Mouse (Mus musculus): ENCODE data around the gene Sult1c2. TPM values are rescaled to one million over a fixed set of nuclear protein-coding genes. Genes with fewer than 3 reads are reported as not detected.
"Not testable (repeated sequence)": the region's sequence is repeated elsewhere in the genome, so short reads cannot be mapped to it uniquely, and the experiment has no call there.

Gene Sult1c2
- polyA plus RNA-seq (2012; rRNA removed) = not detected in 2 replicates

DNA sequence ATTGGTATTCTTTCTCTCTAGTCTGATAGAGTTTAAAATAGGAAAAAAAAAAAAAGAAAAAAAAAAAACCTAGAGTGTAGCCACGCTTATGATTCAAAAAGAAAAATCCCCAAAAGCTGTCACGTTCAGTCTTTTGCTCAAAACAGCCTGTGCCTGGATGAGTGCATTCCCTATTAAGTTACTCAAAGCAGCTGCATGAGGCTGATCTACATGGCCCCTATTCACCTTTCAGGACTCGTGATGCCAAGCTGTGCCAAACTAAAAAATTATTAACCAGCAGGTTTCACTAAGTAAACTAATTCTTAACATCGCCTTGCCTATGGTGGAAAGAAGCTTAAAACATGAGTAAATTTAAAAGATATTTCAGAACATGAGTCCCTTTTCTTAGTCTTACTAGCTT is at the start of gene Sult1c2:
TSS of gene Sult1c2 (minus strand) at position 134 of the 400 bp plus-strand sequence.
- DNase-seq (ENCODE audit: extremely low spot score in 1 of 2, low spot score in 1 of 2) = no peak

DNA sequence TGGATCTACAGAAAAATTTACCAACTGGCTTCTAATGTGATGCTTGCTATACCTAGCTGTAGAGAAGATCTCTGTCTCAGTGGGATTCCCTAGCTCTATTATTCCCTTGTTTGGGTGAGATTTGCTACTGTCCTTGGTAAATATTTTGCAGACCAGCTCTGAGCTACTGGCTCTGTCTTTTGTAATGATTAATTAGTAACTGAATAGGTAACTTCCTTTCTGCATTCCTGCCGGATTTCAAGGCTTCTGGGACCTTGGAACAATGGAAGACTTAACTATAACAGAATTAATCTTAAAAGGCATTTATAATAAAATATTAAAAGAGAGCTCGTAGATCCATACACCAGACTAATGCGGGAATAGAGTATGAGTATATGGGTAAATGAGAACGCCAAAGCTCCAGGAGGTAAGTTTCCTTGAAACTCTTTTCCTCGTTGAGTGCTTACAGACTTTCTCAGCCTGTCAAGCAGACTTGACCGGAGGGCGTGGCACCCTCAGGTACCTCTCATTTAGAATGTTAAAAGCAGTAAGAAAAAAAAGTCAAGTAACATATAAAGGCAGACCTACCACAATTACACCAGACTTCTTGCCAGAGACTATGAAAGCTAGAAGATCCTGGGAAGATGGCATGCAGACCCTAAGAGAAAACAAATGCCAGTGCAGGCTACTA is 33.0 kb upstream of the Sult1c2 start:
- not testable (repeated sequence) for DNase-seq (ENCODE audit: extremely low spot score in 1 of 2, low spot score in 1 of 2)

DNA sequence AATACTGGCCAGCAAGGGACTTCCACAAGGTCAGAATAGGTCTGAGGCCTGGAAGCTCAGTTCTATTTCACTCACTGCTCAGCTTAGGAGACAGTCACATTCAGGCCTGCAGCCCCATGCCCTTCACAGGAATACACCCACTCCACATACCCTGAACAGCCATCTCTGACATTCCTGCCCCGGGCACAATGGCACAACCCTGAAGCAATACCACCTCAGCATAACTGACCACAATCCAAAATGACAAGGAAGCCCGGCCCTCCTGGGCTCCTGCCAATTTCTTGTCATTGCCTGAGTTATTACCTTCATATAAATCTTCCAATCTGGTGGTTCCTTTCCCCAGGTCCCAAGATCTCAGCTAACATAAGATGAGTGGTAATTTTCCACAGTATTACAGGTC is 28.3 kb upstream of the Sult1c2 start:
- no peak for DNase-seq (ENCODE audit: extremely low spot score in 1 of 2, low spot score in 1 of 2)

- DNase-seq (ENCODE audit: extremely low spot score in 1 of 2, low spot score in 1 of 2) = no peak
Observed at GRCm38 (mm10) chr17:53872192-53872591, 26.1 kb upstream of the Sult1c2 start.

- DNase-seq (ENCODE audit: extremely low spot score in 1 of 2, low spot score in 1 of 2) = no peak
Observed at GRCm38 (mm10) chr17:53869931-53870330, 23.8 kb upstream of the Sult1c2 start.

DNA sequence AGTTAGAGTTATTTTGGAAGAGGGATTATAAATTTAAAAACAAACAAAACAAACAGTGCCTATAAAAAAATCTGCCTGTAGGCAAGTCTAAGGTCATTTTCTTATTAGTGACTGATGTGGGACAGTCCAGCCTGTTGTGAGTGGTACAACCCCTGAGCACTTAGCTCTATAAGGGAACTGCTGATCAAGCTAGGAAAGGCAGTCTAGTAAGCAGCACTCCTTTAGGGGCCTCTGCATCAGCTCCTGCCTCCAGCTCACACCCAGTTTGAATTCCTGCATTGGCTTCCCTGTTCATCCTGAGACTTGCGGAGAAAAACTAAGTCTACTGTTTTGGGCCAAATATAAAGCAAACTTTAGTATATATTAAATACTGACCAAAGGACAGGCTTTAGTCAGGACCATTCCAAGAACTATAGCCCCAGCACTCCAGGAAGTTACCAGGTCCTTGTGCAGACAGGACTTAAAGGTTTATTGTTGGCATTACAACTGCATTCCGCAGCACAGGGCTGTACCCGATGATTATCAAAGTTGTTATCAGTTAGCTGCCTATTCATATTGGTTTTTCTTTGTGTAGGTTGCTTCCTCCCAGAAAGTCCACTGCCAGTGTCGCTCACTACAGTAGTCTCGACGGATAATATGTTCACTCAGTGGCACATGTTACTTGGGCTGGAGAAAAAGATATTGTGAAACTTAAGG is 19.3 kb upstream of the Sult1c2 start:
- no peak for DNase-seq (ENCODE audit: extremely low spot score in 1 of 2, low spot score in 1 of 2)

DNA sequence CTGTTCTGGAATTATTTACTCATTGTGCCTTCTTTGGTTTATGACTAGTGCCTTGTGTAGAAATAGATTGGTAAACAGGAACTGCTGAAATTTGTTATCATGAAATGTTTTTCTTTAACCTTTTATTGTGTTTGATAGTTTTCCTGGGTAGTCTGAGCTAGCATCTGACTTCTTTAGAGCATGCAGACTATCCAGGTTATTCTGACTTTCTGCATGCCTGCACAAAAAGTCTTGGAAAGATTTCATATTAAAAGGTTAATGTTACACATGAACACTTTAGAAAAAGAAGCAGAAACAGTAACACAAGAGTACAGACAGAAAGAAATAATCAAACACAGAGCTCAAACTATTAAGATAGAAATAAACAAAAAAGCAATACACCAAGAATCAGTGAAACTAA is 14.4 kb upstream of the Sult1c2 start:
- DNase-seq (ENCODE audit: extremely low spot score in 1 of 2, low spot score in 1 of 2) = no peak

DNA sequence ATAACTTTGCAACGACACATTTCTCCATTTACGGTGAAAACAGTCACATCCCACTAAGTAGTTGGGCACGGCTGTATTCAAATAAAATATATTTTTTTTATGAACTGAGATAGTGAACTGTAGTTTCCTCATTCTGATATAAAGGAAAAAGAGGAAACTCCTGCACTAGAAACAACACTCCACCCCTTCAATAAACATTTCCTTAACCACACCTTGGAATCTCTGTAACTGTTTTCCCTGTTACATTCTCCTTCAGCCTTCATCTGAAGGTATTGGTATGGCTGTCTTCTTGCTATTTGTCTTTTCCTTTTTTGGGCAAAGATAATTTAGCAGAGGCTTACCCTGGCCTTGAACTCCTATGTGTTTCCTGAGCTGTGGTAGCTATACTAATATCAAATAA is 8.9 kb upstream of the Sult1c2 start:
- DNase-seq (ENCODE audit: extremely low spot score in 1 of 2, low spot score in 1 of 2) = no peak

- no peak for DNase-seq (ENCODE audit: extremely low spot score in 1 of 2, low spot score in 1 of 2)
Observed at GRCm38 (mm10) chr17:53845796-53846195, 343 bp downstream of the Sult1c2 start.

DNA sequence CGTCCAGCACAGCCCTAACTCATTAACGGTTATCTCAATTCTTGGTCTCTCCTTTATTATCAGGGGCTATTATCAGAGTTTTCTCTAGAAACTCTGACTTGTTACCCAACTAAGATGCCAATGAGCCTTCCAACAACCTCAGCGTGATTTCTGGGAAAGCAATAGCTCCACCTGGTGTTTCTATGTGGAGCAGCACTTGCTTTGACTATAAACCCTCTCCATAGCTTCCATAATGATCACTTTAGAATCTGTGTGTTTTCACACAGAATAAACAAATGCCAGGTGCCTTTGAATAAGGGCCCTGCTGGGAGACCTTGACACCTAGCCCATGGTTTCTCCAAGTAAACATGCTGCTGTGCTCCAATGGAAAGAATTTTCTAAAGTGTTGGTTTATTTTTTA is 12.8 kb downstream of the Sult1c2 start:
- DNase-seq (ENCODE audit: extremely low spot score in 1 of 2, low spot score in 1 of 2) = peak in 1 of 2 experiments; percentile 66

DNA sequence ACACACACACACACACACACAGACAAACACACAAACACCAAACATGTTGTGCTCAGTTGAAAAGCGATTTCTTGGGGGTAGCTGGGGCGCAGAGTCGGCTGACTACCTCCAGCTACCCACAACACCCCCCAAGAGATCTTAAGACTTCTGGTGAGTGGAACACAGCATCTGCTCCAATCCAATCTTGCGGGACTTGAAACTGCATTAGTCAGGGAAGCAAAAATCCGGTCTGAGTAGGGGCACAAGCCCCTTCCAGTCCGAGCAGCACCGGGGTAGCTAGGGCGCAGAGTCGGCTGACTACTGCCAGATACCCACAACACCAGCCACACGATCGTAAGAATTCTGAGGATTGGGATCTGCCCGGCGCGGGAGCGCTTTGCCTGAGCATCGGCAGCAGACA is 42.2 kb downstream of the Sult1c2 start:
- DNase-seq (ENCODE audit: extremely low spot score in 1 of 2, low spot score in 1 of 2) = not testable (repeated sequence)

DNA sequence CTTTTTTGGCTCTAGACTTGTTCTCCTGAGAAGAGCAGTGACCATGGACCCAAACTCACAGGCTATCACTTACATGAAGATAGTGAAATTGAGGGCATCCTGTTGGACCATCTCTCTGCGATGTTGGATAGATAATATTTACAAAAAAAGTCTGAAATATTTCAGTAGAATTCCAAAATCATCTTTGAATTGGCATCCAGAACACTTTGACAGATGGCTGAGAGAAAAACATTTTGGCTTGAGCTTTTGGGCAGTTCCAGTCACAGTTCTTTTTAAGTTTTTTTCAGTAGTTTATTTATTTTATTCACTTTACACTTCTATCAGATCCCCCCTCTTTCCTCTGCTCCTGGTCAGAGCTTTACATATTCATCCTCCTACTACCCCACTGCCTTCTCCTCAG is 62.8 kb downstream of the Sult1c2 start:
- DNase-seq (ENCODE audit: extremely low spot score in 1 of 2, low spot score in 1 of 2) = no peak

Other genes with a start within 250 kb of the Sult1c2 start
- 0.16 and 0.25 TPM in 2 replicates for gene Sgo1, start 157.0 kb downstream of the Sult1c2 start, polyA plus RNA-seq (2012; rRNA removed)
- 0.82 TPM in 1 of 2 replicates, not detected in the other for gene Sult1c1, start 144.3 kb upstream of the Sult1c2 start, polyA plus RNA-seq (2012; rRNA removed)

Measured in frontal cortex, adult 2 months (tissue).